25 mouse cellular contexts compared by ENCODE assay signal in the genomic region with DNA sequence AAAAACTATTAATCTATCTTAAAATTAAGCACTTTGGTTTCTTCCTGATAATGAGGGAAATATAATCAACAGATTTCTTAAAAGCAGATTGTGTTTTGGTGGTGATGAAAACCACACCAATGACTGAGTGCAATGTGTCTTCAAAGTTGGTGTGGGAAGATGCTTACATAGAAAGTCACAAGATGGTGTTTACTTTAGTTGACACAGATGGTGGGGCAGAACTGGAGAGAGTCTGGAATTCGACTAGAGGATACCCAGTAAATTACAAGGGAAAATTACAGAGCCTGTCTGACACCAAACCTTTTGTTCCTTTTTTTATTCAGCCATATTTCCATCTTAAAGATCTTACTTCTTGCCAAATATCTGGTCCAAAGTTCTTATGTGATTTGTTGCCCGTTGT.
A peak's percentile ranks its signal among the peaks of the same experiment; 100 is the strongest.
DNase-seq lines count a peak whose midpoint lies in the region; ATAC-seq and TF ChIP-seq lines count a peak whose summit lies in the region.
"Had no signal": no experiment of that assay in that cellular context is flagged by ENCODE, and none has a peak within 500 bp of the region (broad histone marks: within the 10 kb centered on the region; RNA-seq: fewer than 3 reads in every experiment).

No protein-coding gene starts in this region.

- no peak overlapping the region for H3K4me2 ChIP-seq in liver, embryonic 12.5 days
- H3K4me2 ChIP-seq: embryonic facial prominence, embryonic 13.5 days; forebrain, embryonic 13.5 days; heart, embryonic 11.5 days; hindbrain, embryonic 12.5 days; hindbrain, embryonic 15.5 days had no signal

- WGBS in liver, embryonic 12.5 days (ENCODE audit: insufficient replicate concordance): 41% methylated on average over 2 of the region's 2 CpGs

- no peak for TF ChIP-seq POLR2A in brain, embryonic 14.5 days (IDR thresholded peaks at IDR 0.05; ENCODE audit: borderline replicate concordance, extremely low read depth, insufficient read depth, insufficient read length, poor library complexity, severe bottlenecking)

- H3K27me3 ChIP-seq in liver, embryonic 12.5 days (replicated peaks): no peaks in the 10 kb centered on the region
- H3K27me3 ChIP-seq: embryonic facial prominence, embryonic 13.5 days; forebrain, embryonic 13.5 days; hindbrain, embryonic 12.5 days; hindbrain, embryonic 15.5 days had no signal

- H3K36me3 ChIP-seq in liver, embryonic 12.5 days: no peaks in the 10 kb centered on the region
- H3K36me3 ChIP-seq: embryonic facial prominence, embryonic 10.5 days; embryonic facial prominence, embryonic 13.5 days; hindbrain, embryonic 12.5 days; hindbrain, embryonic 15.5 days had no signal

- H3K9me3 ChIP-seq in liver, embryonic 12.5 days (replicated peaks): no peaks in the 10 kb centered on the region
- H3K9me3 ChIP-seq: embryonic facial prominence, embryonic 10.5 days; embryonic facial prominence, embryonic 13.5 days; forebrain, embryonic 13.5 days; hindbrain, embryonic 12.5 days; hindbrain, embryonic 15.5 days had no signal

- peak; percentile 44 to 75 for DNase-seq in layer of hippocampus, adult 18-20 months (ENCODE audit: low spot score in 2 of 2)
- DNase-seq in layer of hippocampus, postnatal 25 days (ENCODE audit: extremely low spot score in 1 of 2, low spot score in 1 of 2): no peak
- peak; percentile 7 for DNase-seq in brain, embryonic 14.5 days (ENCODE audit: low read depth)
- DNase-seq in layer of hippocampus, adult 9-11 months: peak; percentile 55
- DNase-seq in ovary, postnatal 14 days (ENCODE audit: low spot score): no peak
- DNase-seq: adrenal gland, adult 8-10 months; adrenal gland, postnatal 25 days; cerebellum, adult 11 months; cerebellum, adult 2 months; cerebellum, postnatal 10 days; cerebellum, postnatal 36 days; embryo, embryonic 11 days; gastrocnemius, adult 2 months; gastrocnemius, postnatal 14 days; heart, adult 11 months had no signal

- no peaks in the 10 kb centered on the region for H3K4me1 ChIP-seq in liver, embryonic 12.5 days
- H3K4me1 ChIP-seq: embryonic facial prominence, embryonic 10.5 days; embryonic facial prominence, embryonic 13.5 days; forebrain, embryonic 13.5 days; hindbrain, embryonic 12.5 days; hindbrain, embryonic 15.5 days had no signal

- ATAC-seq in liver, embryonic 12.5 days: no peak
- ATAC-seq: CD4-positive, CD25-positive, alpha-beta regulatory T cell, adult 4 months; forebrain, embryonic 13.5 days; forebrain, embryonic 16.5 days had no signal

- no peak overlapping the region for H3K27ac ChIP-seq in liver, embryonic 12.5 days
- H3K27ac ChIP-seq: embryonic facial prominence, embryonic 10.5 days; embryonic facial prominence, embryonic 13.5 days; forebrain, embryonic 13.5 days; gastrocnemius, adult 2 months; hindbrain, embryonic 12.5 days; hindbrain, embryonic 15.5 days had no signal

- H3K4me3 ChIP-seq in liver, embryonic 12.5 days: no peak overlapping the region
- H3K4me3 ChIP-seq: embryonic facial prominence, embryonic 10.5 days; embryonic facial prominence, embryonic 13.5 days; erythroblast, embryonic 14.5 days; forebrain, embryonic 13.5 days; gastrocnemius, adult 2 months; hindbrain, embryonic 12.5 days; hindbrain, embryonic 15.5 days had no signal

- TF ChIP-seq CTCF in brain, embryonic 14.5 days (IDR thresholded peaks at IDR 0.05; ENCODE audit: borderline replicate concordance, extremely low read depth, insufficient read depth, insufficient read length): no peak

- no peak overlapping the region for H3K9ac ChIP-seq in liver, embryonic 12.5 days
- H3K9ac ChIP-seq: embryonic facial prominence, embryonic 13.5 days; forebrain, embryonic 13.5 days; hindbrain, embryonic 12.5 days; hindbrain, embryonic 15.5 days had no signal

Comparison
In these comparisons a context has a peak if more than half of its experiments do, and no peak if none do; other contexts are left out.
1. DNase-seq: peak in layer of hippocampus, adult 18-20 months (2 of 2), brain, embryonic 14.5 days (single experiment) and layer of hippocampus, adult 9-11 months (single experiment); none in layer of hippocampus, postnatal 25 days (0 of 2) and ovary, postnatal 14 days (single experiment).